In genomic region chr12:45001996-45002395, GRCm38 (mm10) we compare ENCODE assay signal across 17 mouse cellular contexts.
"Had no signal": no experiment of that assay in that cellular context is flagged by ENCODE, and none has a peak within 500 bp of the region (broad histone marks: within the 10 kb centered on the region; RNA-seq: fewer than 3 reads in every experiment).

No protein-coding gene starts in this region.

- DNase-seq: left cerebral cortex, postnatal 4 days; liver; liver, embryonic 13.5 days; liver, postnatal 0 days; lung, adult 18-20 months; lung, adult 2 months; lung, embryonic 14.5 days; lung, postnatal 10 days; lung, postnatal 14 days; lung, postnatal 36 days; lung, postnatal 4 days; midbrain, embryonic 14.5 days had no signal

- ATAC-seq: liver, embryonic 12.5 days; liver, postnatal 0 days; lung, postnatal 0 days; midbrain, embryonic 13.5 days; midbrain, embryonic 15.5 days; midbrain, embryonic 16.5 days had no signal
